Mouse (Mus musculus) left cerebral cortex, postnatal 4 days (tissue): ENCODE measurements at regions not wholly inside any gene's neighbourhood (a gene's known extent, or its start where the extent isn't known, plus 50 kb on each side); places are given as distances from the start of the nearest gene placed in this dataset.

Experiments used
- DNase-seq: peaks from one replicate; pipeline ENCODE4 v3.0.0-alpha.2; 2022
- intact Hi-C: fragments of 180-260 bp; cut with DNase I; formaldehyde crosslinking; loops from one replicate; pipeline ENCODE4 v1.15.1; 2025

DNA sequence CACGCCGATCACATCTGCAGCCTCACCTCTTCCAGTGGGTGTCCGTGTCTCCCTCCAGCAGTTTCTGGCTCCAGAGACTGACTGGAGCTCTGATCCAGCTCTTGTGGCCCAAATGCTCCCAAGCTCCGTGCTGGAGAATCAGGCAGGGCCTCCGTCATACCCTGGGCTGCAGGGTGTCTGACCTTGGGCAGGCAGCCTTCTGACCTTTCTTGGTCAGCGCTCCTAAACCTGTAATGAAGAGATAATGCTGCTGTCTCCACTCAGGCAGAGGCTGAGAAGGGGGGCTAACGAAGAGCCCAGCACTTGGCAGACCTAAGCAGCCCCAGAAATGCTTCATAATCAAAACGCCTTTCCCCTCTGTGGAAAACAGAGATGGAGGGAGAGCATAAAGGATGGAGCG is 89.9 kb upstream of the Mef2a start:
- intact Hi-C loops = no loop called here
- DNase-seq = no peak

DNA sequence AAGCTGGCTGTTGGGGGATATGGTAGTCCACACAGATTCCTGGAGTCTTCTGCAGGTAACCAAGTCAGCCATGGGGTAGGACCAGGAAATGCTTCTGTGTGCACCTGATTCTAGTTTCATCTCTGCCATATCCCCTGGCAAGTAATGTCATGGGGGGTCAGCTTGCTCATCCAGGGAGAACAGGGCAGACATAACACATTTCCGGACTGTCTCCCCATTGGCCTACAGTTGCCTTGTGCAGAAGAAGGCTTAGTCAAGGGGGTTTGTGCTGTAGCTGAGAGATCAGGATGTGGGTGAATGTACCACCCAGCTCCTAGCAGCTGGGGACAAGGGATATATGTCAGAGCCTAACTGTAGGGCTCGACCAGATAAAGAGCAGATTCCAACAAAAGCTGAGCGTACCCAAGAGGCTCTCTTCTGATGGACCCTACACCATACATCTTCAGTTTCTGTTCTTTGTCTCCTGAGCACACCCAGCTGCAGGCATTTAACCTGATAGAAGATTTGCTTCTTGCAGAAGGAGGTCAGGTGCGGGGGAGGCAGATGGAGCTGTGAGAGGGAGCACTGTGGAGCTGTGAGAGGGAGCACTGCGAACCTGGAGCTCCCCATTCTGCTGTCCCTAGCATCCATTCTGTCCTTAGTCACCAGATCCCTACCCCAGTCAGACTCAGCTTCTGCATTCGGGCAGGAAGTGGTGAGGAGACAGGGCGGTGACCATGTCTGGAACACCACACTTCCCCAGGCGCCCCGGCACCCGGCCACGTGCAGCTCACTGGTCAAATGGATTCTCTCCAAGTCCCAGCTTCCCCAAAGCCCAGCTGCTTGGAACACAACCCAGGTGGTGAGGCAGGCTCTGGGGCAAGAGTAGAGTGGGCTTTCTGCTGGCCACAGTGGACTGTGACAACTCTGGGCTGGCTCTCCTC is 88.9 kb upstream of the Mef2a start:
- intact Hi-C loops = no loop called here

DNA sequence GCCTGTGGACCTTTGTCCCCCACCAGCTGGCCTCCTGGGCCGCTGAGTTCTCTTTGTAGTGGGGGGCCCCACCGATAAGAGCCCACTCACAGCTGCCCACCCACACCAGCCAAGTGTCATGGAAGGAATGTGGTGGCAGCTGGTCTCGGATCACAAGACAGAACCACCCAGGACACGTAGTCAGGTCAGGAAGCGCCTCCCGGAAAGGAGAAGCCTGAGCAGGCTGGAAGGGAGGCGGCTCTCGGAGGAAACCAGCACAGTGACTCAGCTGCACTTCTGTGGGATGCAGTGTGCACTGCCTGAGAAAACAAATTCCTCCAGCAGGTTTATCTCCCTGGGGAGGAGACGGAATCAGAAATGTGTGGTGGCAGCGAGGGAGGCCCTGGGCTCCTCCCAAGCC is 87.2 kb upstream of the Mef2a start:
- intact Hi-C loops = no loop called here
- DNase-seq = no peak

More for the DNA sequence above, 88.9 kb upstream of the Mef2a start:
- peak; percentile 48 for DNase-seq

DNA sequence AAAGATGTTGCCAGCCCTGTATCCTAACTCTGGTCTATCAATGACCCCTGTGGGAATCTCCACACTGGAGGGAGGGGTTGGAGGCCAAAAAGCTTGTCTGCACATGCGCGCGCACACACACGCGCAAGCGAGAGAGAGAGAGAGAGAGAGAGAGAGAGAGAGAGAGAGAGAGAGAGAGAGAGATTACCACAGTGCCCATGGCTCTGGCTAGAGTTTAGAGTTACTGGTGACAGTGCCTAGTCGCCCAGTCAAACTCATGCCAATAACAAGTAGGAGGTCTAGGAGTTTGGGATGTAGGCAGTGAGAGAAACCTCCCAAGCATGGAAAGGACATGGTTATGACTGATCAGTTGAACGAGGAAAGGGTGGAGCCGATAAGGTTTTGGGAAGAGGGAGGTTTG is 86.6 kb upstream of the Mef2a start:
- DNase-seq = no peak
- intact Hi-C loops = no loop called here

DNA sequence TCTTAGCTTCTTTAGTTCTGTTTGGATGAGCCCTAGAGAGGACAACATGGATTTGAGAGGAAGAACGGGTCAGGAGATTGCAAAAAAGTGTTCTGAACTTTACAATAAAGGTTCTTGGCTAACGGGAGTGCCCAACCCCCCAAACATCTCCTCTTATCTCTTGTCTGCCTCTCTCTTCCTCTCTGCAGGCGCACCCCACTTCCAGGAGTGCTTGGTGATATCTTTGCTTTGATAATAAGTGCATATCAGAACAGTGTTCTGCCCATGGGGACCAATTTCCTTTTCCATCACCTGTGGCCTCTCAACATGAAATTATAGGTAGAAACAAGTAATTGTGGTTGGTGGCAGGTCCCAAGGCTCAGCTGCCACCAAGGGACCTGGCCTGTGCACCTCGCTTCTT is 86.0 kb upstream of the Mef2a start:
- DNase-seq = no peak
- intact Hi-C loops = no loop called here

DNA sequence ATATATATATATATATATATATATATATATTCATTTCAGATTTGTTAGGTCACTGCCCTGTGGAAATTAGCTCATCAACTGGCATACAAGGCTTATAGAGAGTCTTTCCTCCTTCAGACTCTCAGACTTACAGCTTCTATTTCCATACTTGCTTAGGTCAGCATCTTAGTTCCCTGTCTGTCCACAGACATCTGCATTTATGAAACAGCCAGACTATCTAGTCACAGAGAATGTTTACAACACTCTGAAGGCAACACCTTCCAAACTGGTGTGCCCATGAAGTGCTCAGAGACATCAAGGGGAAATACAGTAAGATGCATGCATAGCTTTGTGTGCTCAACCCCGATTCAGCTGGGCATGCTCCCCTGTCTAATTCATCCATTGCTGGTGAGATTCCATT is 85.2 kb upstream of the Mef2a start:
- intact Hi-C loops = no loop called here
- DNase-seq = no peak

DNA sequence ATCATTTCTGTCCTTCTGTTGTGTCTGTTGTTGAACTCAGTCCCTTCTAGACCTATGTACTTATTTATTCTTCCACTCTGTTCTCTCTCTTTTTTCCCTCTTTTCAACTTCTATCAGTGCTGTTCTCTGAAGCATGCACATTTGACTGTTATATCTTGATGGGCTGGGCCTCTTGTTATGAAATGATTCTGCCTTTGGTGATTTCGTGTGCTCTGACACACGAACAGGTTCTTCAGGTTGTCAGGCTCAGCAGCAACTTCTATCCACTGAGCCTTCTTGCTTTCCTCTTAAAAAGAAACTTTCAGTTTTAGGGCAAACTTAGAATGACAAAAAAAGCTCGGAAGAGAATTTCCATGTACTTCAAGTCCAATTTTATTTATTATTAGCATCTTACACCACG is 83.4 kb upstream of the Mef2a start:
- no peak for DNase-seq
- intact Hi-C loops = no loop called here

DNA sequence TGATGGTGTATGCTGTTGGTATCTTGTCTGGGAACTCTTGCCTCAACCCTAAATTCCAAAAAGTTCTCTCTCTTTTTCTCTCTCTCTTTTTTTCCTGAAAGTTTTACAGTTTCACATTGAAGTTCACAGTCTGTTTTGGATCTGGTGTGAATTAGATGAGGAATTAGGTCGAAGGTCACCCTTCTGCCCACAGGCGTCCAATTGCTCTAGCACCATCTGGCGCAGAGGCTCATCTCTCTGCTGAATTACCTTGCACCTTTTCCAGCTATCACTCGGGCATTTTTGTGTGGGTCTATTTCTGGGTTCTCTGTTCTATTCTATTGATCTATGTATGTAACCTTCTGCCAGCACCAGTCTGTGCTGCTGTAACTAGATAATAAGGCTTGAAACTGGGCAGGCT is 81.8 kb upstream of the Mef2a start:
- DNase-seq = no peak
- intact Hi-C loops = no loop called here

DNA sequence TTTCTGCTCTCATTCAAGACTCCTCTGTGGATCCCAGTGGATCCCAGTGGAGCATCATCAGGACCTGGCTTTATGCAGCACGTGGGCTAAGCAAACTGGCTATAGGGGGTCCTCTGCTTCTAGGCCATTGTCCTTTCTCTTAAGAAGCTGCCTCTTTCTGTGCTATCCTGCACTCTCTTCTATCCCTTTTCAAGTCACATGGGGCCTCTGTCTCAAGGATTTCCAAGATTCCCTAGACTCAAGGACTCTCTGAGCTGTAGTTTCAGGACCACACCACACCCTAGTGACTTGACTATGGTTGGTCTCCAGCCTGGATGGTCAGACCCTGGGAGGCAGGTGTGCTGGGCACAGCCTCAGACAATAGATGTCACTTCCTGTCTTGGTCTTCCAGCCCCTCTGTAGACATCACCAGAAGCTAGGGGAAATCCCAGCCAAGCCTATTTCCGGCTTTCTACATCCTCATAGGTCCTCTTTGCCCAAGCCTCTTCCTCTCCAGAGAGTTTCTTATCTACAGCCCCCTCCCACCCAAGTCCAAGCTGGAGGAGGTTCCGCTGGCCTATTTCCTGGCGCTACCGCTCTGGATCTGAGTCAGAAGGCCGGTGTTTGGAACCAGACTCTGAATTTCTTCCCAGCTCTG is 78.6 kb upstream of the Mef2a start:
- no peak for DNase-seq
- intact Hi-C loops = no loop called here

DNA sequence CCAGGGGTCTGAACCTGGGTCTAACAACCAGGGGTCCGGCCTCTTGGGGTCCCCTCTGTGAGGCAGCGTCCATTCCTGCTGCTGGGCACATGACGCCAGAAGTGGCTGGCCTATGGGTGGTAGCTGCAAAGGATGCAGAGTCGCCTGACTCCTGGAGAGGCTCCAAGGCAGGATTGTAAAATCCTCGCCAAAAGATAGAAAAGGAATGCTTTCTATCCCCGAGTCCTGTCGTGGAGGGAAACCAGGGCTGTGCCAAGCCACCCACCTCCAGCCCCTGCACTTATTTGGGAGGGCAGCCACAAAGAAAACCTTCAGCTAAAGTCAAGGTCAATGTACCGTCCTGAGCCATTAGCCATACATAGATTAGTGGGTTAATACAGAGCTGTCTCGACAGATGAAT is 73.9 kb upstream of the Mef2a start:
- intact Hi-C loops = no loop called here
- DNase-seq = no peak

DNA sequence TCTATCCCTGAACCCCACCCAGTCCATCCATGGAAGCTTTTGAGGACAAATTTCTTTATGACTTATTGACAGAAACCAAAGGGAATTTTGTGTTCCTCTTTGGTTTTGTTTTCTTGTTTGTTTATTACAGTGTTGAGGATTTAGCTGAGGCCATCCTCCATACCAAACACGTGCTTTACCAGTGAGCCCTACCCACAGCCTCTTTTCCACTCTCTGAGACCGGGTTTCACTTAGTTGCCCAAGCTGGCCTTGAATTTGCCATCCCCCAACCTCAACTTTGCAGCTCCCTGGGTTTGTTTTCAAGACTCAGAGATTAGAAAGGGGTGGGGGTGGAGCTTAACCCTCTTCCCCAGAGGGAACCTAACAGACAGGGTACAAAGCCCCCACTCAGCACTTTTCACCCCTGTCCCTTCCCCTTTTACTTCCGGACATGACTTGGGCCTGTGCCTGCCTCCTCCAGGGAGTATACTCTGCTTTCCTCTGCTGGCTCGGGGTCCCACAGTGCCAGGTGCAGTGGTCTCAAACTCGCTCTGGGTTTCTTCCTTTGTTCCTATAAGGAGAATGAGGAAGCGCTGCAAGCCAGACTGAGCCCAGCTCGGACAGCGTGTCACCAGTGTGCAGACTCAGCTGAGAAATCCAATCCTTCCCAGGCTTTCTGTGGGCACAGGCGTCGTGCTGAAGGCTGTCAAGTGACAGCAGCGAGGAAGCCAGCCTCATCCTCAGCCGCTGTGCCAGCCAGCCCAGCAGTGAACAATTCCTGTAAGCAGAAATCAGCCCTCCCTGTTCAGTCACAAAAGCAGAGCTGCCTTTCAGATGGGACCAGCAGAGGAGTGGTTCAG is 72.8 kb upstream of the Mef2a start:
- intact Hi-C loops = no loop called here
- DNase-seq = no peak

DNA sequence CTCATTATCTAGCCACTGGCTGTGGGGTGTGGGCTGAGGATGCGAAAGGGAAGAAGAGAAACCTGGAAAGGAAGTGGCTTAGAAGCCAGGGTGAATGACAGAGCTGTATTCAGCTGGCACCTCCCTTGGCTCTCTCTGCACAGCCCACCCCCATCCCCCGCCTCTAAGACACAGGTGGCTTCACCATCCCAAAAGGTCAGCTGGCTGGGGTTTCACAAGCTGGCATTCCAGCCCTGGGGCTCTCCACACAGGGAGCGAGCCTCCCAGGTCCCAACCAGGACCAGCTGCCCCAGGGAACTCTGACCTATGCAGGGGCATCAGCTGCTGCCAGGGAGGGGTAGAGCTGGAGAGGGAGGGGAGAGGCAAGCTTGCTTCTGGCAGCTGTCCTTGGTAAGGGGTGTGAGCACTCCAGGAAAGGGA is 71.9 kb upstream of the Mef2a start:
- peak; percentile 49 for DNase-seq
- intact Hi-C loops = no loop called here

DNA sequence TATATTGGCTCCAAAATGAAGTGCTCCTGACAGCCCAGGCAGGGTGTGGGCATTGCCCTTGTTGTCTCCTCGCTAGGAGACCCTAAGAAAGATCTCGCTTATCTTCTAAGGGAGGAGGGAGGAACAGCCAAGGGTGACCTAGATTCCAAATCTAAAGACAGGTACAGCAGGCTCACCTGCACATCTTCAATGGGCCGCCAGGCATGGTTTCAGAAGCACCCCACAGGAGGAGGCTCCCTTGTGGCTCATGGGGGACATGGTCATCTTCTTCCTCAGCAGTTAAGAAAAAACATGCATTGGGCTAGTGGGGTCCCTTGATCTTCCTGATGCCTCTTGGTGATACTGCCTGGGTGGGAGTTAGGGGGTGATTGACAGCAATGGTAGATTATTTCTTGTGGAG is 71.0 kb upstream of the Mef2a start:
- no peak for DNase-seq
- intact Hi-C loops = no loop called here

DNA sequence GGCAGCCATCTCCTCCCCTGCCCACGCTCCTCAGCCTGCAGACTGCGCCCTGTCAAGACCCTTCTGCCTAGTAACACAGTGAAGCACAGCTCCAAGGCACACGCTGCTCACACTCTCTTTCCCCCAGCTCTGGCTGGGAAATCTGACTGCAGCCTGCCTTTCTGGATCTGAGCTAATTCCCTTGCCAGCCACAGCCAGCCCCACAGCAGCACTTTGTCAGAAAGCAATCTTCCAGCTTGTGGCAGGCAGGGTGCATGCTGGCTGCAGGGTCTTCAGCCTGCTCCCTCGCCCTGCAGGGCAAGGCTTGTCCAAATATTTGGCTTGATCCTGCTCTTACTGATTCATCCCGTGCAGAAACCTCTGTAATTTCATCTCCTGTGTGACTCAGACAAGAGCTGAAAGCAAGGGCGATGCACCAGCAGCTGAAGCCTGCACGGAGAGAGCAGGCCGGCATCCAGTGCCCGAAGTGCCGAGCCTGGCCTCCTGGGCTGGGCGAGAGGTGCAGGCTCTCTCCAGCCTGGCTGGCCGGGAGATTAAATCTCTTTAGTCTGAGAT is 70.4 kb upstream of the Mef2a start:
- intact Hi-C loops = no loop called here
- DNase-seq = peak; percentile 42

DNA sequence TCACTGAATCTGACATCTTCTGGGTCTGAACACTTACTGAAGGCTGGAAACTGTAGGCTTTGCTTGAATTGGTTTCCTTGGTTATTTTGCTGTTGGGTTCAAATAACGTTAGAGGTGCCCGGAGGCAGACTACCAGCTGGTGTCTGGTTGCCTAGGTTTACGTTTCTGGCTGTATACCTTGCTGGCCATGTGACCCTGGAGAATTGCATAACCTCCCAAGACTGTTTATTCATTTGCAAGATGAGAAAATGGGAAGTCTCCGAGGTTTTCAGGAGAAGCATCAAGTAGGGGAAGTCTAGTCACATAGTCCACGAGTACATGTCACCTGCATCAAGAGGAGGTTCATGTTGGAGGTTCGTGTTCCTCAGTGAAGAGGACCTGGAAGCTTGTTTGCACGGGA is 69.6 kb upstream of the Mef2a start:
- no peak for DNase-seq
- intact Hi-C loops = no loop called here

DNA sequence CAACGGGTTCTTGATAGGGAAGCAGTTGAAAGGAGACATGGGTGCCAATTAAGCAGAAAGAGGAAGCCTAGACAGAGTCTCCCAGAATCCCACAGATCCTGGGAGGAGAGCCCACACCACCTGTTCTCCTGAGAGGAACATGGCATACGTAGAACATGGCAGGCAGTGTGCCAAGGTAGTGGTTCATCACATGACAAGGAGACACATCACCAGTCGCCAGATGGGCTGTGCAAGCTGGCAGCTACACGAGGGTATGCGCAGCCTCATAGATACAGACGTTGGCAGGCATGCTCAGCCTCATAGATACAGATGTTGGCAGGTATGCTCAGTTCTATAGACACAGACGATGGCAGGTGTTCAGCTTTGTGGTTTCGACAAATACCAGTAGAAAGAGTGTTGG is 68.1 kb upstream of the Mef2a start:
- peak; percentile 78 for DNase-seq
- intact Hi-C loops = no loop called here

DNA sequence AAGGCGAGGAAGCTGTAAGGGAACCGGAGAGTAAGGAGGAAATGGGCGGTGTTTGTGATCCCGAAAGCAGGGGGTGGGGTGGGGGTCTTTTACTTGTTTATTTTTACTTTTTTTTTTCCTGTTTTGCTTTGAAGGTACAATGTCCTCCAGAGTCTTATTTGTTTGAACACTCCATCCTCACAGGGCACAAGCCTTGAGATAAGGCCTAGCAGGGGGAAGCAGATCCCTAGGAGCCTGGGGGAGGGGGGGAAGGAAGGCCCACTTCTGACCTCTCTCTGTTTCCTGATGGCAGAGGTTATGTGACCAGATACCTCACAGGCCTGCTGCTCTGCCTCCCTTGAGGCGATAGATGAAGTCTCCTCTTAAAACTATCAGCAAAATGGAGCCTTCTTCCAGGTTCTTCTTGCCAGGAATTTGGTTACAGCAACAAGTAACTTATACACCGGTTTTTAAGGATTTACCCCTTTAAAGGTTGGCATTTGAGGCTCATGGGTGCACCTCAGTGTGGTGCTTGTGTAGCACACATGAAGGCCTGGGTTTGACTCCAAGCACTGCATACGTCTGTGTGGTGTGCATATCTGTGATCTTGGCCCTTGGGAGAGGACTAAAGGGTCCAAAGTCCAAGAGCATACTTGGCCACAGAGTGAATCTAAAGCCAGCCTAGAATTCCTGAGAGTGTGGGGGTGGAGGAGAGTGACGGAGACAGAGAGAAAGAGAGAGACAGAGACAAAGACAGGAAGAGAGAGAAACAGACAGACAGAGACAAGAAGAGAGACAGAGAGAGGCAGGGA is 64.8 kb upstream of the Mef2a start:
- intact Hi-C loops = no loop called here
- no peak for DNase-seq

DNA sequence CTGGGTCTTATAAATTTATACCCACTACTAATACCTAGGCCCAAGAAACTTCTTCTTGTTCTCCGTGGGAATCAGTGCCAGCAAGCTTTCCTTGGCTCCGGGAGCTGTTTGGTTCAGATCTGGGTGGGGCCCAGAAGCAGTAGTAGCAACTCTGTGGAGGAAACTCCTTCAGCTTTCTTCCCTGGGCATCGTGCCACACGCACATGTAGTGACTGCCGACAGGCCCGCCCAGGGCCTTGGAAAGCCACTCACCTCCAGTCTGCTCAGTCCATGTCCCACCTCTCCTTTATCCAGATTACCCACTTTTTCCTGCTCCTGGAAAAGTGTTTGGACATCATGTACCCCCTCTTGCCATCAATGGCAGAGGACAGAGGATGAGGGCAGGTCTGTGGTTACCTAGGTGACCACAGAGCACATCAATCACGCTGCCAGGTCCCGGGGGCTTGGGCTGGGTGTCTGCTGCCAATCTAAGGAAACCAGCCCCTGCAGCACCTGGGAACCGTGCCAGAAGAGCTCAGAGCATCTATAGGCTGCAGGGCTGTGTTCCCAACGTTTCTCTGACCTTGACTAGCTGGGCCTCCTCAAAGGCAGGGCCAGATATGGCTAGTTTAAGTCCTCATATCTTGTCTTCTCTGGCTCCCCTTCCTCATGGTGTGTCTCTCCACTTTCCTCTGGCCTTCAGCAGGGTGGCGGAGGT is 63.1 kb upstream of the Mef2a start:
- intact Hi-C loops = no loop called here
- peak; percentile 80 for DNase-seq

DNA sequence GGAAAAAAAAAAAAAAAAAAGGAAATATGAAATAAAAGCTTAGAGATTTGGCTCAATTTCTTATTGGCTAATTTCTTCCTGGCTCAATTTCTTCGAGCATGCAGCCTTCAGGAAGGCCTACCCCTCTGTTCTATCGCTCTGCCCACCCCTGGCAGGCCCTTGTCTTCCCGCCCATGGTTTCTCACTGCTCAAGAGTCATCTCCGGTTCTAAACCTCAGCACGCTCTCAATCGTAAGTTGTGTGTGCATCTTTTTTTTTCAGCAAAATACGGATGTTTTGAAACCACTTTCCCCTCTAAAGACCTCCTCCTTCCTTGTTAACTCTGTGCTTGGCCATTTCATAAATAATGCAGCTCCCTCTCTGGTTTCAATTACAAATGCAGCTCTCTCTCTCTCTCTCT is 58.3 kb upstream of the Mef2a start:
- intact Hi-C loops = no loop called here
- DNase-seq = no peak

DNA sequence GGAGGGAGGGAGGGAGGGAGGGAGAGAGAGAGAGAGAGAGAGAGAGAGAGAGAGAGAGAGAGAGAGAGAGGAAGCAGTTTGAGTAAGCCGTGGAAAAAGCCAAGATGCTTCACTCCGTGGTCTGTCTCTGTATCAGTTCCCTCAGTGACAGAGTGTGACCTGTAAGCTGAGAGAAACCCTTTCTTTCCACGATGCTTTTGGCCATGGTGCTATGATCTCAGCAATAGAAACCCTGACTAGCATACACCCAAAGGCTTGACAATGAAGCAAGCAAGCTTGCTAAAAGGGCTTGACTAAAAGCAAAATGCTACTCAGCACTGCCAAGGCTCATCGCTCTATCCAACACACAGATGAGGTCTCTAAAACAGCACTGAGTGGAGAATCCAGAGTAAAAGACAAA is 57.4 kb upstream of the Mef2a start:
- intact Hi-C loops = no loop called here
- no peak for DNase-seq
